Mouse (Mus musculus): Measurements from ENCODE around the gene 1700001P01Rik.

1700001P01Rik gene

DNA sequence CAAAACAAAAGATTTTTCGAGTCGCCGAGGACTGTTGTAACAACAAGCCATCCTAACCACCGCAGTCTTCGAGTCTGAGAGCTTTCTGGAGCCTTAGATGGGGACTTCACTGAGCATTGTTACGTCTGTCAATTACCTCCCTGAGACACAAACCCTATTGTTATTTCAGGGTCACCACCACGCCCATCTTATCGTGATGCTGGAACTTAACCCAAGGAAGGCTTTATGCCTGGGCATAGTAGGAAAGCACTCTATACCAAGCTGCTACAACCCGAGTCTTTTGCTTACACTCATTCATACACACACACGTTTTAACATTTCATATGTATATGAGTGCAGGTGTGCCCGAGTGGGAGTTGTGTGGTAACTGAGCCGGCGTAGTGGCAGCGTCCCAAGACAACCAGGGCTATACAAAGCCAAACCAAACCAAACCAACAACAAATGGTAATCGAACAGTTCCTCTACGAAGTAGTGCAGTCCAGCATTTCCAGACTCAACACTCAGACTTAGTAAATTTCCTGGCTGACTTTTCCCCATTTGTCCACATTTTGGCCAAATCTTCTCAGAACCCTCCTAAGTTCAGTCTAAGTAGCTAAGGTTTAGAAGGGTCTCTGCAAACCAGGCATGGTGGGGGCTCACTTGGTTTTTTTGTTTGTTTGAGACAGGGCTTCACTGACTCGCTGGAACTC lies at the start of gene 1700001P01Rik:
Gene 1700001P01Rik, minus strand, starts transcription at position 111 of the 689 bp plus-strand sequence.
- no peak for DNase-seq (ENCODE audit: low read depth, low spot score)

DNA sequence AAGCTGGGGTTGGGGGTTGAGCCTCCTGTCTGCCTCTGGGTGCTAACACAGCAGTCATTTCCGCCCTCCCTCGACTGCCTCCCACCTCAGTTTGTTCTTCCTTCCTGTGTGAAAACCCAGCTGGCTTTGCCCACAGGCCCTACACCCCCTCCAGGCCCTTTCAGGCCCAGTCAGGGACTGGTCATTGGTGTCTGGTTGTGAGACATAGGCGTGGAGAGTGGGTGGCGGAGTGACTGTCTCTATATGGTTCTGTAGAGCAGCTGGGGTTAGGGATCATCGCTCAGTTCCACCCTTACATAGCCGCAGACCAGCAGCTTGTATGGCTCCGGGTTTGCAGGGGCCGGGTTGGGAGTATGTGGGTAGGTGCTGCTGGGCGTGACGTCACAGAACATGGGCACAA lies 49.6 kb upstream of the 1700001P01Rik start:
- no peak for DNase-seq (ENCODE audit: low read depth, low spot score)

DNA sequence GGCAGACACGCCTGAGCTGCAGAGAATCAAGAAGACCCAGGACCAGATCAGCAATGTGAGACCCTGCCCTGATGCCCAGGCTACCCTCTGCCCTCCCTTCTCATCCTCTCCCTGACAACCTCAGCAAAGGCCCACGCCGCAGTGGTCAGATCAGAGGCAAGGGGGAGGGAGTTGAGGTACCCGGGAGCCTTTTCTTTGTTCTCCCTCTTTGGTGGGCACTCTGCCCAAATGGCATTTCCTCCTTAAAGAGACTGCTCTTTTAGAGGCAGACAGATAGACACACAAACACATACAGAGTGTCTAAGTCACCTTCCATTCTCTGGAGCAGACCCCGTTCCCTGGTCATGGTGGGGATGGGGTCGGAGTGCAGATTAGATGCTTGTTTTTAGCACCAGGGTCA lies 49.2 kb upstream of the 1700001P01Rik start:
- DNase-seq (ENCODE audit: low read depth, low spot score) = no peak

DNA sequence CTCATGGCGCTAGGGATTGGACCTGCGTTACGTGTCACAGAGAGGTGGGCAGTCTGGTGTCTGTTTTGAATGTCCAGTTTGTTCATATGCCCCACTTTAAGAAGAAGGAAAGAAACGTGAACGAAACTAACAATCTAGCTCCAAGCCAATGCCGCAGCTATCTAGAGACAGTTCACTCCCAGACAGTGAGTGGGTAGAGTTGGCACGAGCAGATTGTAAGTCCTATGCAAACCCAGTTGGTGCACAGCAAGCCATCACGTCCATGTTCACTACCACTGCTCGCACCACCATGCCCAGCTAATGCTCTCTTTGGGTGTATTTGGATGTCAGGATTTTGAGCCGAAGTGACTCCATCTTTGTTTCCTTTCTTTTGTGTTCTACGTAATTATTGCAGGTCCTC lies 48.5 kb upstream of the 1700001P01Rik start:
- no peak for DNase-seq (ENCODE audit: low read depth, low spot score)

DNA sequence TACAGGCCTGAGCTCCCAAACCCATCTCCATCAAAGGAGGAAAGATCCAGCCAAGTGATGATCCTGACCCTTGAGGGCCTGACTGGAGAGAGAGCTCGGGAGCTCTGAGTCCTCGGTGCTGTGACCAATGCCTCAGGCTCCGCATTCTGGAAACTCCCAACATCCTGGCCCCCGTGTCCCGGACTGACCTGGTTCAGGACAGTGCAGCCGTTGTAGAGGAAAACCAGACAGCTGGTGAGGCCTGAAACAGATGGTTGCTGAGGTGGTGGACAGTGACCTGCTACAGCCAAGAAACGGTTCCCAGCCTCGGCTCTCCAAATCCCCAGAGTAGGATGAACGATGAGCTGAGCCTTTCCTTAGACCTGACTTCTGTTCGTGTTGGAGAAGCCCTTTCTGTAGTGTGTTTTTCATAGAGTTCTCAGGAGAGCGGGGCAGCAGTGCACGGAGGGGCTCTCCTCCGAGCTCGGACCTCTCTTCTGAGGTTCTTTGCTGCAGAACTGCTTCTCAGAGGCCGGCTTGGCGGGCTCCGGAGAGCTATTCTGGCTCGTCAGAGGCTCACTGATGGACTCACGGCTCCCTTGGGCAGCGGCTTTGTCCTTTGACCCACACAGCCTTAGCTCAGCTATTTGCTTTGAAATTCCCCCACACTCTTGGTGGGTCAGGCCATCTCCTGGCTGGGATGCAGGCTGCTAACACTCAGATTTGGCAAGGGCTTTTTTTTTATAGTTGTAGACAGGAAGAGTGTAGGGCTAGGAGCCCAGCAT lies 47.3 kb upstream of the 1700001P01Rik start:
- no peak for DNase-seq (ENCODE audit: low read depth, low spot score)

DNA sequence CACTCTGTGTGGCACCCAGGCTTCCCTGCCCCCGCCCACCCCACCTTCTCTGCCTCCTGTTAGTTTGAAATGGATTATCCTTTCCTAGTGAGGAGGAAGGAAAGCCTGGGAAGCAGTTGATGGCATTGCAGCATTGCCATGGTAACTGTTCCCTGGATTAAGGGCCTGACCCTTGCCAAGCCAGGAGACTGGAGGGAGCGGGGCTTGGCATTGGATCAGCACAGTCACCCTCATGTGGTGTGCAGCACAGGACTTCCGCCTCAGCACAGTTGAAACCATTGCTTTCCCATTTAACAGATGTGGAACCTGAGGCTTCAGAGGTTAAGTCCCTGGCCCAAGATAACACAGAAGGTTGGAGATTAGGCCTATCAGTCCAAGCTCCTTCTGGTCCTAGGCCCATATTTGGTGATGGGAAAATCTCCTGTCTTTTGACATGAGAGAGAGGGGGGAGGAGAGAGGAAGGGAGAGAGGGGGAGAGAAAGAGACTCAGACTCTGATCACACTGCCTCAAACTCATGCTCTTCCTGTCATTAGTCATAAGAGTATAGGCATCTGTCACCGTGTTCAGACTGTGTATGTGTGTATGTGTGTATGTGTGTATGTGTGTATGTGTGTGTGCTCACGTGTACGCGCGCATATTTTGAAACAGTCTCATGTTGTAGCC lies 45.8 kb upstream of the 1700001P01Rik start:
- DNase-seq (ENCODE audit: low read depth, low spot score) = no peak

DNA sequence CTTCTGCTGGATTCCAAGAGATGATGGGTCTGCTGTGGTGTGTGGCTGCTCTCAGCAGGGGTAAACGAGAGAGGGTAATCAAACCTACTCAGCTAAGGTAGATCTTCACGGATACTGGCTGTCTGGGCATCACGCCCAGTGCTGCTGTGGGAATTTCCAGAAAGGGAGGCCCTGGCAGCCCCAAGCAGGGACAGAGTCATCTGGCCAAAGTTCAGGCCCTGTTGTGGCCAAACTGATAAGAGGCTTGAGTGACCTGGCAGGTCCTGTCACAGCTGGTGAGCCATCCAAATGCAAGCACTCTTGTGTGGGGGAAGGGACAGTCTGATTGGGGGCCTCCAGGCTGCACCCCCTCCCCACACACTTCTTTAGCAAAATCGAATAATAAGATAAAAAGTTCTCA lies 45.1 kb upstream of the 1700001P01Rik start:
- DNase-seq (ENCODE audit: low read depth, low spot score) = no peak

DNA sequence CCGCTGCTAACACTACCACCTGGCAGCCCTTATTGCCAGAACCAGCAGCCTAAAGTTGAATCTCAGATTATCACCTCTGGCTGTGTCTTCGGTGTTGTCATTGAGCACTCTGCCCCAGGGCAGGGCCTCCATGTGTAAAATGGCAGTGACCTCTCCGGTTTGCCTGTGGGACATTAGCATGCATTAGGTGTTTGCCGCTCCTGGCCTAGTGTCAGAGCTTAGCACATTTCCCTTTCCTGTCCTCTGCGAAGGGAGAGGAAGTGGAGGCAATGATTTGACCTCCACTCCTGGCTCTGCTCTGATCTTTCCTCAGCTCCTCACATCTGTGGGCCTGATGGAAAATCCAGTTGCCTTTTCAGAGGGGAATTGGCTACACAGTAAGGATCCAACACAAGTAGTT lies 44.2 kb upstream of the 1700001P01Rik start:
- no peak for DNase-seq (ENCODE audit: low read depth, low spot score)

DNA sequence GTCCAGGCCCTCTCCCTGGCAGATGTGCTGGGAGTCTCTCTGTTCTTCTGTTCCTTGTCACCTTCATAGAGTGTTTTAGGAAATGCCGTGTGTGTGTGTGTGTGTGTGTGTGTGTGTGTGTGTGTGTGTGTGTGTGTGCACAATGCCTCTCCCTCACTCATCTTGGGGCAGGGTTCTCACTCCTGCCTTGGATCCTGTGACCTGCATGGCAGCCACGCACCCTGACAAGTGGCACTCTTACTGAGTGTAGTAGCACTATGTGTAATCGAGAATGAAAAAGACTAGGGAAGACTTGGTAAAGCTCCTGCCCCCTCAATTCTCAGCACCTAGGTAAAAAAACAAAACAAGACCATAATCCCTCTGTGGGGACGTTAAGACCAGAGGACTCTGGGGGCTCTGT lies 43.4 kb upstream of the 1700001P01Rik start:
- DNase-seq (ENCODE audit: low read depth, low spot score) = no peak

DNA sequence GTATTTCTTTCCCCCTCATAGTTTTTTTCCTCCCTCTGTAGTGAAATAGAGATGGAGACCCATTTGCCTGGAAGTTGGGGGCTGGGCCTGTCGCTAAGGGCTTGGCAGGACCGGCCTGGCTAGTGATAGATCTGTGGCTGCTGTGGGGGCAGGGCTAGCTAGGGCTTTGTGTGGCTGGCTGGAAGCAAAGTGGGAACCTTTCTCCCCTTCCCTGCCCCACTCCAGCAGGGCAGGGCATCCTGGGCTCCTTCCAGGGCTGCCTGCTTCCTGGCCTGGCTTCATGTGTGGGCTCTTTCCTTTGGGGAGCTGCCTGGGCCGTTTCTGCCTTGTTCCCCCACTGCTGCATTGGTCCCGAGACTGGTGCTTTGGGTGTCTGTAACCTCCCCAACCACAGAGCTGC lies 42.9 kb upstream of the 1700001P01Rik start:
- no peak for DNase-seq (ENCODE audit: low read depth, low spot score)

DNA sequence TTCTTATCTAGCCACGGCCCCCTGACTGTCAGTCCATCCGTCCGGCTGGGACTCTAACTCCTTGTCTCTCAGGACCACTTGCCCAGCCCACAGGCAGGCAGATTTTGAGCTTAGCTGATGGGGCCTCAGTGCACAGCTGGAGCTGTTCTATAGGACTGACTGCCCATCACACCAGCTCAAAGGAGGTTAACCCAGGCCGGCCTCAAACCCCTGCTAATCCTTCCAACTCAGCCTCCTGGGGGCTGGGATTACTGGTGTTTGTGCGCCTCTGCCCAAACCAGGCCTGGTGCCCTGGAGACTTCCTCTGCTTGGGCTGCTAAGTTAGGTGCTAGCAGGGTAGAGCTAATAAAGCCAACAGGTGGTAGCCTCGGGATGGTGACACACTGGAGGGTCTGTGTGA lies 42.3 kb upstream of the 1700001P01Rik start:
- DNase-seq (ENCODE audit: low read depth, low spot score) = no peak

DNA sequence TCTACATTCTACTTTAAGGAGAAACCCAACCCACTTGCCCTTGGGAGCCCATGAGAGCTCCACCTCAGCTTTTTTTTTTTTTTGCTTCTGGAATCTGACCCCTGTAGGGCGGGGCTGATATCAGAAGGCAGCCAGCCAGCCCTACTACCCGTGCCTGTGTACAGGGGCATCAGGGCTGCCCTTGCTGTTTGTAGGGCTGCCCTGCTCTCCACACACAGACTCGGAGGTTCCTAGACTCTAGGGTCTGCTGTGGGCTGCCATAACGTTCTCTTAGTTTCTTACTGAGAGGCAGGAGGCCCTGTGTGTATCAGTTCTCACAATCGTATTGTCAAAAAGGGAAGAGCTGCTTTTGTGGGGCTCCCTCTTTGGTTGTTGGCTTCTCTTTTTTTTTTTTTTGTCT lies 41.7 kb upstream of the 1700001P01Rik start:
- no peak for DNase-seq (ENCODE audit: low read depth, low spot score)

DNA sequence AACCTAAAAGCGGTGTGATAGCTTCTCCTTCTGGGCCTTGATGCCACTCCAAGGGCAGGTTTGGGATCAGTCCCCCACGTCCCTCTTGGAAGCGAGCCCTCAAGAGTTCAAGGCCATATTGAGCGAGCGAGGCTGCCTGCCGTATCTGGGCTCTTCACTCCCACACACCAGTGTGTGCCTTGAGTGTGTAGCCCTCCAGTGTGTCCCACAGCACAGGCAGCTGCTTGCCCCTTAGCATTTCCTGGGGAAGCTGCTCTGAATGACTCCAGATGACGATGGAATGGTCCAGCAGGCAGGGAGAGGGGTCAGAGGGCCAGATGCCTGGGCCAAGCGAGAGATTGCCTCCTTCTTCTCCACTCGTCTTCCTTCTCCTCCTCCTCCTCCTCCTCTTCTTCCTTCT lies 41.2 kb upstream of the 1700001P01Rik start:
- no peak for DNase-seq (ENCODE audit: low read depth, low spot score)

DNA sequence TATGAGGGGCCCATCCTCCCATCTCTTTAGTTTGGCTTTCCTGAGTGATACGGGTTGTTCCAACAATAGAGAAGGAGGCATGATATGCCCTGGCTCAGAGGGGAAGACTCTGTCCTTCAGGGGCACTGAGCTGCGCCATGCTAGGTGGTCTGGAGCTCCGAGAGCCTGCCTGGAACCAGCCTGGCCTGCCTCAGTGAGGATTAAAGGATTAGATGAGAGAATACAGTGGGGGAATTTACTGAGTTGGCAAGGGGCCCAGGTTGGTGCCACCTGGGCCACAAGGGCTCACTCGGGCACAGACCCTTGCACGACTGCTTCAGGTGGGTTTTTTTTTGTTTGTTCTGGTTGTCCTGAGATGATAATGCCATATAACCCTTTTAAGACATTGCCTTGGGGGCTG lies 40.5 kb upstream of the 1700001P01Rik start:
- DNase-seq (ENCODE audit: low read depth, low spot score) = no peak

DNA sequence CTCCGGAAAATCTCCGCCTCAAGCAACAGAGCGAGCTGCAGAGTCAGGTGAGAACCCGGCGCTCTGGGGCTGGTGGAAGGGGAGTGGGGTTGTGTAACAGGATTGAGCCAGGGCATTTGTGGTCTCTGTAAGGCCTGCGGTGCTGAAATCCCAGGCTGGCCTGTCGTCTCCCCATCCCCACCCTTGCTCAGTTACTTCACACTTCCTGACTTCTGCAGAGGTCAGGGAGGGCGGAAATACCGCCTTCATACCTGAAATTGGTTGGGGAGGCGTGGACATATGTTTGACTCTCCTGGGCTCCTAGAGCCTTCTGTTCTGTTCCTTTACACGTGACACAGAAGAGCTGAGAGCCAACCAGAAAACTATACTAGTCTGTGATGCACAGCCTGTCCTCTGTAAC lies 40.0 kb upstream of the 1700001P01Rik start:
- no peak for DNase-seq (ENCODE audit: low read depth, low spot score)

DNA sequence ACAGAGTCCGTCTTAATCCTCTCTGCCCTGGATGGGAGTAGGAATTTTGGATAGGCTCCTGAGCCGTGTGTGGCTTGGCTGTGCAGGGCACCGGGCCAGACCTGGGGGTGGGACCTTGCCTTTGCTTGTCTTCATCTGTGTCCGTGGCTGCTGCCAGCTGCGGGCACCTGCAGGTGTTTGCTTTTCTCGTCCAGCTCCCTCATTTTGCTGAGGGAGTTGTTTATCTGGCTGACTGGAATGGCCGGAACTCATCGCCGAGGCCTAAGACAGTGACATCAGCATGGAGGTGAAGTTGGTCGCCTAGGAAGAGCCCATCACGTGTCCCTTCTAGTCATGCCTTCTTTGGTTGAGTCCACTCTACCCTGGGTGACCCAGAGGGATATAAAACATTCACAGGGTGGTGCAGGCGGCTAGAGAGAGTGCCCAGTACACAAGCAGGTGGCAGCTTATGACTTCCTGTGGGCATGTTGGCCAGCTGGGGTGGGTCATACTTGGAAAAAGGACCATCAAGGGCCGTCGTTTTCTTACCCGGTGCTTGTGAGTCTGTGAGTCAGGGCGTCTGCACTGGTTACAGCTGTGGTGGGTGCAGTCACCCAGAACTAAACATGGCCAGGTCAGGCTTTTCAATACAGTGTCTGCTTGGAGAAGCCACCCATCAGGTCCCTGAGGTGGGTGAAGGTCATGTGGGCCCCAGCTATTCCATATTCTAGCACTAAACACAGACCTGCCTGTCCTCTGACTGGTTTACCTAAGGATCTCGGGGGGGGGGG lies 38.2 kb upstream of the 1700001P01Rik start:
- DNase-seq (ENCODE audit: low read depth, low spot score) = no peak

DNA sequence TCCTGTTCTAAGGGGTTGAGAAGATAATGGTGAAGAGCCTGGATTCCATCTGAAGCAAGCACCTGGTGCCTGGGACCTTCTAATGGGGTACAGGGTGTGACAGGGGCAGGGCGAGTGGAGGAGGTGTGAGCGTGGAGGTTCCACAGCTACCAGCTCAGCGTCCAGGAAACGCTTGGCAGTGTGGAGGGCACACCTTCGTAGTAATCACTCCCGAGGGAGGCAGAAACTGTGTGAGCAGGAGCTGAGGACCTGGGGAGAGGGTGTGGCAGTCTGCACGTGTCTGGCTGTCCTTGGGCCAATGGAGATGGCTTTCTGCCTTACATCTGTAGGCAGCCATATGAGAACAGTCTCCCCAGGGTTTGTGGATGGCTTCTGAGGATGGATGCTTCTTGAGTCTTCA lies 37.4 kb upstream of the 1700001P01Rik start:
- no peak for DNase-seq (ENCODE audit: low read depth, low spot score)

DNA sequence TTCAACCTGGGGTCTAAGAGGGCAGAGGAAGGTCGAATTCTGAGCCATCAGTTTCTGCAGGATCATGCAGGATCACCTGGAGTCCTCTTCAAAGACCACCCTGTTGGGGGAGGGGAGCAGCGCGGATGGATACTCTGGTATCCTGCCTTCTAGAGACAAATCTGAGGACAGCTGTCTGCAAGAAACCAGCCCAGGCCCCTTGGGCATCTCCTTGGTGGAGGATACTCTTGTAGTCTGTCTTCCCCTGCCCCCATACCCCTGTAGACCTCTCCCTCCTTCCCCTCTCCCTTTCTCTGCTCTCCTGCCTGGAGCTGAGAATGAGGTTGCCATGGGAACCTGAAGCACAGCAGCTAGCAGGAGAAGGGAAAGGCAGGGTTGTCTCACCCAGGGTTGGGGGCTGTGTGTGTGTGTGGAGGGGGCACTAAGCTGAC lies 36.8 kb upstream of the 1700001P01Rik start:
- DNase-seq (ENCODE audit: low read depth, low spot score) = no peak

DNA sequence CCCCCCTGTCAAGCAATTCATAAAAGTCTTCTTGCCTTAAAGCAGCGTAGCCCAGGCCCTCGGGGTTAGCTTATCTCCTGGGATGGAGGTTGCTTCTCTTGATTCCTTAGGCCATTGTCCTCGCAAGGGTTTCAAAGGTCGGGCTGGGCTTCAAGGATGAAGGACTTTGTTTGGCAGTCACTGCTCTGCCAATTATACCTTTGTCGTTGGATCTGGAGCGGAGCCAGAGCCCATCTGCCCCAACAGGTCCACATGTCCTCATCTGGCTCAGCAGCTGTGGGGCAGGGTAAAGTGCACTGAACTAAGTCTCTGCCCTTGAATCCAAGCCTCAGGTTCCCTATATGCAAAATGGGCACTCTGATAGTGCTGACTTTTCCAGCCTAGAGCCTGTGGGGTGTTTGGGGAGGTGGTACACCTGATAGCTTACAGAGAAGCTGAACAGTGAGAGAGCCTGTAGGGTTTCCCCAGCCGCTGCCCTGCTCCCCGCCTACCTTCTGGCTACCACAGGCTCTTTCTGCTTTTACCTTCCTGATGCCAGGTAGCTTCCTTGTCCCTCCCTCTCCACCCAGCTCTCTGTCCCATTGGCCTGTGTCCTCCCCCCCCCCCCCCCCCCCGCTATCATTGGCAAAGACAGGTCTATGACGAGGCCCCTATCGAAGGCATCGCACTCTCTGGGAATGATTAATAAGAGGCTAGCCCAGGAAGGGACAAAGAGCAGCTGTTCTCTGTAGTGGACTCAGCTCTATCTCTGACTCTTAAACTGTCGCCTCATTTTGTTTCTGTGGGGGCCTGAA lies 36.0 kb upstream of the 1700001P01Rik start:
- DNase-seq (ENCODE audit: low read depth, low spot score) = no peak

DNA sequence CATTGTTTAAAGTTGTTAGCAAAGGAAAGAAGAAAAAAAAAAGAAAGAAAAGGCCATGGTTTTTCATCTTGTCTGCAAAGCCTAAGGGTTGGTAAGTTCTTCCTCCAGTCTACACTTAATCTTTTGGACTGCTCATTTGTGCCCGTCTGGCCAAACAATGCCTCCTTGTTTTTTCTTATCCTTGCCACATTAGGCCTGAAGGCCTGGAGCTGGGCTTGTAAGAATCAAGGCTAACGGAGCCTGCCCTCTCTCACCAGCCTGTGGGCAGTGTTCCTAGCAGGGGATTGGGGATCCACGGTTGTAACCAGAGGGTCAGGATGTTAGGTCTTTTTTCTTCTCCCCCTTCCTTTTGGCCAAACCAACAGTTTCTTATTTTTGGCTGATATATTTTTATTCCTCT lies 35.3 kb upstream of the 1700001P01Rik start:
- no peak for DNase-seq (ENCODE audit: low read depth, low spot score)

DNA sequence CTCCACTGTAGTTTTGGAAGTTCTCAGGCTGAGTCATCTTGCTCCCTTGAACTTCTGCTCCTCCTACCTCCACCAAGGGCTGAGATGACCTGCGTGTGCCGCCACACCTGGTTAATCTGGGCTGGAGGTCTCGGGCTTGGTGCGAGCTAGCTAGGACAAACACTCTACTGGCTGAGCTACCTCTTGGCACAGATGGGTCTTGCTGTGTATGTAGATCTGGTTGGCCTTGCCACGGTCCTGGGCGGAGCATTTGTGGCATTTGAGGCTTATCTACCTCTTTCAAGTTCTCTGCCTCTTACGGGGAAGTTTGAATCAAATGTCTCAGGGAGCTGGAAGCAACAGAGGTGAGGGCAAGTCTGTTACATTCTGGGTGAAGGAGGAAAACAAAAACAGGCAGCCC lies 34.6 kb upstream of the 1700001P01Rik start:
- DNase-seq (ENCODE audit: low read depth, low spot score) = no peak

Measured in brain, embryonic 18.5 days (tissue).